In genomic region chr17:80802622-80803021, GRCm38 (mm10) we compare ENCODE assay signal across 8 mouse cellular contexts.
A peak's percentile ranks its signal among the peaks of the same experiment; 100 is the strongest.
DNase-seq lines count a peak whose midpoint lies in the region; ATAC-seq lines count a peak whose summit lies in the region.

No protein-coding gene starts in this region.

- peaks cover 27% of the 10 kb centered on the region for H3K4me1 ChIP-seq in limb, embryonic 10.5 days

- ATAC-seq in monocyte, adult 5-6 weeks (replicated peaks; ENCODE audit: insufficient number of reproducible peaks, low FRiP score, low TSS enrichment, poor library complexity, severe bottlenecking) = no peak
- no peak for ATAC-seq in erythroid progenitor cell, adult 5-6 weeks (replicated peaks; ENCODE audit: low FRiP score, poor library complexity, severe bottlenecking)

- no peaks in the 10 kb centered on the region for H3K9me3 ChIP-seq in limb, embryonic 10.5 days (replicated peaks)

- H3K27me3 ChIP-seq in limb, embryonic 10.5 days (ENCODE audit: low read depth, poor library complexity, severe bottlenecking) = no peaks in the 10 kb centered on the region

- H3K36me3 ChIP-seq in limb, embryonic 10.5 days = no peaks in the 10 kb centered on the region

- WGBS in limb, embryonic 10.5 days = 86% methylated on average over 10 of the region's 10 CpGs

- H3K27ac ChIP-seq in limb, embryonic 10.5 days = 0 out of 2 replicates have a peak overlapping the region, but pooled peaks have one; percentile 25

- DNase-seq in cerebellum, adult 11 months = peak; percentile 52
- DNase-seq in cerebellum, postnatal 4 days (ENCODE audit: low spot score in 2 of 2) = no peak
- DNase-seq in urinary bladder, postnatal 14 days (ENCODE audit: low spot score) = peak; percentile 31
- DNase-seq in urinary bladder, postnatal 36 days (ENCODE audit: low spot score in 2 of 2) = no peak
- no peak for DNase-seq in limb, embryonic 10.5 days (ENCODE audit: low spot score)
- no peak for DNase-seq in embryo, embryonic 10 days (ENCODE audit: low spot score)

- H3K4me3 ChIP-seq in limb, embryonic 10.5 days = no peak overlapping the region

Comparison
In these comparisons a context has a peak if more than half of its experiments do, and no peak if none do; other contexts are left out.
1. DNase-seq: peak in cerebellum, adult 11 months (single experiment) and urinary bladder, postnatal 14 days (single experiment); none in cerebellum, postnatal 4 days (0 of 2), urinary bladder, postnatal 36 days (0 of 2), limb, embryonic 10.5 days (single experiment) and embryo, embryonic 10 days (single experiment).